ENCODE assay signal across 9 mouse cellular contexts in the genomic region with DNA sequence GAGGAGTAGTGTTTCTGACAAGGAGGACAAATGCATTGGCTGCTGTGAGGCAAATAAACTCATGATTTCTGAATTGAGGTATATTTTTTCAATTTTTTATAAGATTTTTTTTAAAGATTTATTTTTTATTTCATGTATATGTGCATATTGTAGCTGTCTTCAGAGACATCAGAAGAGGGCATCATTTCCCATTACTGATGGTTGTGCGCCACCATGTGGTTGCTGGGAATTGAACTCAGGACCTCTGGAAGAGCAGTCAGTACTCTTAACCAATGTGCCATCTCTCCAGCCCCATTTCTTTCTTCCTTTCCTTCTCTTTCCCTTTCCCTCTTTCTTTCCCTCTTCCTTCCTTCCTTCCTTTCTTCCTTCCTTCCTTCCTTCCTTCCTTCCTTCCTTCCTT. TPM values are rescaled to one million over a fixed set of nuclear protein-coding genes. Genes with fewer than 3 reads are reported as not detected.
DNase-seq lines count a peak whose midpoint lies in the region; ATAC-seq lines count a peak whose summit lies in the region.
"Had no signal": no experiment of that assay in that cellular context is flagged by ENCODE, and none has a peak within 500 bp of the region (broad histone marks: within the 10 kb centered on the region; RNA-seq: fewer than 3 reads in every experiment).

No protein-coding gene starts in this region.

- H3K36me3 ChIP-seq in neural tube, embryonic 15.5 days = no peaks in the 10 kb centered on the region
- H3K36me3 ChIP-seq: heart, embryonic 15.5 days had no signal

- intact Hi-C loops in heart, postnatal 14 days (cut with DNase I) = loop anchor here (2.0 to 5.0 kb wide), 2 partner anchors 131 to 241 kb away; no protein-coding TSS in a partner anchor

- WGBS in neural tube, embryonic 15.5 days = 22% methylated on average over 1 of the region's 1 CpGs

- no peaks in the 10 kb centered on the region for H3K27me3 ChIP-seq in neural tube, embryonic 15.5 days (replicated peaks)
- H3K27me3 ChIP-seq: heart, embryonic 15.5 days had no signal

- H3K9ac ChIP-seq in neural tube, embryonic 15.5 days (replicated peaks) = no peak overlapping the region
- H3K9ac ChIP-seq: heart, embryonic 15.5 days had no signal

- no peak overlapping the region for H3K4me2 ChIP-seq in neural tube, embryonic 15.5 days
- H3K4me2 ChIP-seq: heart, embryonic 15.5 days had no signal

- DNase-seq in frontal cortex, postnatal 36 days (ENCODE audit: low spot score in 2 of 2) = peak; percentile 8 to 13
- DNase-seq in neural tube, embryonic 10.5 days (ENCODE audit: extremely low spot score, low spot score) = peak; percentile 21
- peak; percentile 16 for DNase-seq in brain, adult 2 months (ENCODE audit: low read depth, low spot score)
- DNase-seq in heart, postnatal 14 days = peak; percentile 21 to 55
- peak; percentile 69 for DNase-seq in lung, postnatal 36 days

- no peaks in the 10 kb centered on the region for H3K4me1 ChIP-seq in neural tube, embryonic 15.5 days
- H3K4me1 ChIP-seq: heart, embryonic 15.5 days had no signal

- no peak overlapping the region for H3K4me3 ChIP-seq in neural tube, embryonic 15.5 days (replicated peaks)
- H3K4me3 ChIP-seq: heart, embryonic 15.5 days had no signal

- H3K27ac ChIP-seq in neural tube, embryonic 15.5 days (replicated peaks) = no peak overlapping the region
- H3K27ac ChIP-seq: heart, embryonic 15.5 days had no signal

- H3K9me3 ChIP-seq in neural tube, embryonic 15.5 days (replicated peaks) = no peaks in the 10 kb centered on the region
- H3K9me3 ChIP-seq: heart, embryonic 15.5 days had no signal

- ATAC-seq in frontal cortex, adult (ENCODE audit: low TSS enrichment) = no peak
- no peak for ATAC-seq in neural tube, embryonic 15.5 days (ENCODE audit: low FRiP score)
- no peak for ATAC-seq in megakaryocyte progenitor cell, adult 5-6 weeks (replicated peaks; ENCODE audit: poor library complexity)

RNA-seq across cellular contexts. Expression of gene Ccdc18, which starts 31.0 kb away (rescaled TPM):
- 2.1 and 9.3 TPM in 2 replicates for polyA plus RNA-seq in neural tube, embryonic 15.5 days (2015; fragmentation: Nextera tagmentation; extraction: Ambion mirVana)
- total RNA-seq in heart, postnatal 14 days (2021) = 1 to 10 TPM in 1 of 2 experiments, under 1 TPM in 1; 0.67 to 1.7 TPM
- total RNA-seq in megakaryocyte progenitor cell, adult 5-6 weeks (2015) = 14.4 and 15.7 TPM in 2 replicates
- 20.0 and 27.7 TPM in 2 replicates for total RNA-seq in megakaryocyte progenitor cell, adult 5-6 weeks (2017)

RNA-seq across cellular contexts. Expression of gene Tmed5, which starts 31.3 kb away (rescaled TPM):
- 27.0 and 45.5 TPM in 2 replicates for polyA plus RNA-seq in neural tube, embryonic 15.5 days (2015; fragmentation: Nextera tagmentation; extraction: Ambion mirVana)
- total RNA-seq in heart, postnatal 14 days (2021) = 10 to 100 TPM; 22.9 to 25.6 TPM
- total RNA-seq in megakaryocyte progenitor cell, adult 5-6 weeks (2015) = 97.4 and 121 TPM in 2 replicates
- 91.9 and 98.3 TPM in 2 replicates for total RNA-seq in megakaryocyte progenitor cell, adult 5-6 weeks (2017)

Comparison
In these comparisons a context has a peak if more than half of its experiments do, and no peak if none do; other contexts are left out.
1. DNase-seq: peak in every context shown above with its lines; median percentile 69 in lung, postnatal 36 days; 38 in heart, postnatal 14 days; 21 in neural tube, embryonic 10.5 days; 16 in brain, adult 2 months; 10 in frontal cortex, postnatal 36 days.
2. RNA of gene Ccdc18, which starts 31.0 kb away (total RNA-seq): 14.4 to 27.7 TPM in megakaryocyte progenitor cell, adult 5-6 weeks; 0.67 to 1.7 TPM in heart, postnatal 14 days; every median in the first group is over 4 times any median in the second.